Mouse (Mus musculus): ENCODE measurements around the gene Rab14.

- TF ChIP-seq CTCF (IDR thresholded peaks at IDR 0.05) (no peak), EP300 (IDR thresholded peaks at IDR 0.05) (no peak)
Measured at GRCm38 (mm10) chr2:35193976-35194375, 6.9 kb downstream of the Rab14 start.

Measured in lung, postnatal 0 days (tissue).